Mouse (Mus musculus): ENCODE measurements around the gene Hnrnph3. TPM values are rescaled to one million over a fixed set of nuclear protein-coding genes. Genes with fewer than 3 reads are reported as not detected.

Hnrnph3 gene
- polyA plus RNA-seq, 1 experiment from 2014 or later: 55.8 TPM

DNA sequence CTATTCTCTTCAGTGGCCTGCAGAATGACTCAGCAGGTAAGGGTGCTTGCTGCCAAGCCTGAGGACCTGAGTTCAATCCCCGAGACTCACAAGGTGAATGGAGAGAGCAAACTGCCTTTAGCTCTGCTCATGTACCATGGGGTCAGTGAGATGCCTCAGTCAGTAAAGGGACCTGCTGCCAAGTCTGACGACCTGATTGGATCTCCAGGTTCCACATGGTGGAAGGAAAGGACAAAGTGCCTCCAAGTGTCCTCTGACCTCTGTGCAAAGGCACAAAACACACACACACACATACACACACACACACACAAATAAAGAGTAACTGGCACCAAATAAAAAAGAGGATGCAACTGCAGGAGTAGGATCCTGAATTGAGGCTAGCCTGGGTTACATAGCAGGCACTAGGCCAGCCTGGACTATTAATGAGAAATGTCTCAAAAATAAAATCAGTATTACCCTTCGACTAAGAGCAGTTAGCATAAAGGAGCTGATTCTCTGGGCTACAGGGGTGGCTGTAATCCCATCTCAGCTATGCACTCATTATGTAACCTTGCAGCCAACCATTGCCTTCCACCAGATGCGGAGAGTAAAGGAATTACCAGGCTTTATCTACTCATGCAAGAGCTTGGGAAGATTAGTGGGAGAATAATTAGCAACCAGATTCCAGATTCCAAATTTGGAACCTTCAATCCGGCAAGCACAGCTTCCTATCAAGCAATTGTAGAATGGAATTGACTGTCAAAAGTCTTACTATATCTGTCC is 16.0 kb upstream of the Hnrnph3 start:
- Histone ChIP-seq H3K36me3 (ENCODE audit: control insufficient read depth, insufficient read depth, low read length) (no peaks in the 10 kb centered on the region), H3K27ac (ENCODE audit: low read depth) (no peak overlapping the region), H3K4me3 (ENCODE audit: low read depth, low read length) (no peak overlapping the region), H3K4me2 (ENCODE audit: low read length) (no peak overlapping the region), H3K9ac (ENCODE audit: low read length) (no peak overlapping the region), H3K9me3 (ENCODE audit: control insufficient read depth, low read length) (no peaks in the 10 kb centered on the region), H3K4me1 (replicated peaks; ENCODE audit: control insufficient read depth, insufficient read depth, low read length) (no peaks in the 10 kb centered on the region), H3K27me3 (replicated peaks; ENCODE audit: control insufficient read depth, insufficient read depth, low read length) (no peaks in the 10 kb centered on the region)
- WGBS: 84% methylated on average over 5 of the region's 5 CpGs
- ATAC-seq (replicated peaks; ENCODE audit: low FRiP score, low TSS enrichment, low read depth): no peak
- DNase-seq (ENCODE audit: low spot score): no peak

- Histone ChIP-seq H3K27ac (ENCODE audit: low read depth) (no peak overlapping the region), H3K4me1 (replicated peaks; ENCODE audit: control insufficient read depth, insufficient read depth, low read length) (no peaks in the 10 kb centered on the region), H3K9ac (ENCODE audit: low read length) (no peak overlapping the region), H3K27me3 (replicated peaks; ENCODE audit: control insufficient read depth, insufficient read depth, low read length) (no peaks in the 10 kb centered on the region), H3K9me3 (ENCODE audit: control insufficient read depth, low read length) (no peaks in the 10 kb centered on the region), H3K4me3 (ENCODE audit: low read depth, low read length) (no peak overlapping the region), H3K36me3 (ENCODE audit: control insufficient read depth, insufficient read depth, low read length) (no peaks in the 10 kb centered on the region), H3K4me2 (ENCODE audit: low read length) (no peak overlapping the region)
- peak; percentile 56; the same call in 1 of the 2 replicates for ATAC-seq (replicated peaks; ENCODE audit: low FRiP score, low TSS enrichment, low read depth)
- DNase-seq (ENCODE audit: low spot score): no peak
- WGBS: 56% methylated on average over 14 of the region's 14 CpGs
Measured at GRCm38 (mm10) chr10:63038571-63039320, 14.7 kb upstream of the Hnrnph3 start.

DNA sequence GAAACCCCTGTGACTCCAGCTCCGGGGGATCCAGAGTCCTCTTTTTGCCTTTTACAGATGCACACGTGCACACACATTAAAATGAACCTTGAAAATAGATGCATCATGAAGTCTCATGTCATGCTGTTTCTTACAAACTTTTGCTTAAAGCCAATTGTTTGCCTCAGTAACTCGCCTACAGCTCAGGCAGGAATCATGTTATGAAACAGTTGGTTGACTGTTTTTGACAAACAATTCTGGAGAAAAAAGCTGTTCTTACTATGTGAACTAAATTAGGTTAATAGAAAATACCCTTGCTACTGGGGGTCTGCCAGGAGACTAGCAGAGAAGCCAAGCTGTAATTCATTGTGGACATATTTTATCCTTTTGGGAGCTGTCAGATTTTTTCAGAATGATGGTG is 8.9 kb upstream of the Hnrnph3 start:
- no peak for ATAC-seq (replicated peaks; ENCODE audit: low FRiP score, low TSS enrichment, low read depth)
- 69% methylated on average over 3 of the region's 3 CpGs for WGBS
- Histone ChIP-seq H3K27me3 (replicated peaks; ENCODE audit: control insufficient read depth, insufficient read depth, low read length) (no peaks in the 10 kb centered on the region), H3K27ac (ENCODE audit: low read depth) (no peak overlapping the region), H3K4me2 (ENCODE audit: low read length) (no peak overlapping the region), H3K36me3 (ENCODE audit: control insufficient read depth, insufficient read depth, low read length) (no peaks in the 10 kb centered on the region), H3K9ac (ENCODE audit: low read length) (no peak overlapping the region), H3K4me1 (replicated peaks; ENCODE audit: control insufficient read depth, insufficient read depth, low read length) (no peaks in the 10 kb centered on the region), H3K4me3 (ENCODE audit: low read depth, low read length) (no peak overlapping the region), H3K9me3 (ENCODE audit: control insufficient read depth, low read length) (no peaks in the 10 kb centered on the region)
- DNase-seq (ENCODE audit: low spot score): no peak

- 80% methylated on average over 3 of the region's 3 CpGs for WGBS
Measured at GRCm38 (mm10) chr10:63032267-63032666, 8.2 kb upstream of the Hnrnph3 start.

GRCm38 (mm10) chr10:63028396-63028795 is 4.4 kb upstream of the Hnrnph3 start:
- Histone ChIP-seq H3K27me3 (replicated peaks; ENCODE audit: control insufficient read depth, insufficient read depth, low read length) (no peaks in the 10 kb centered on the region), H3K27ac (ENCODE audit: low read depth) (no peak overlapping the region), H3K9me3 (ENCODE audit: control insufficient read depth, low read length) (no peaks in the 10 kb centered on the region), H3K4me2 (ENCODE audit: low read length) (no peak overlapping the region), H3K4me3 (ENCODE audit: low read depth, low read length) (no peak overlapping the region), H3K9ac (ENCODE audit: low read length) (no peak overlapping the region), H3K36me3 (ENCODE audit: control insufficient read depth, insufficient read depth, low read length) (no peaks in the 10 kb centered on the region), H3K4me1 (replicated peaks; ENCODE audit: control insufficient read depth, insufficient read depth, low read length) (peaks cover 8% of the 10 kb centered on the region; the same call in 1 of the 2 replicates)
- 83% methylated on average over 4 of the region's 4 CpGs for WGBS
- no peak for ATAC-seq (replicated peaks; ENCODE audit: low FRiP score, low TSS enrichment, low read depth)
- no peak for DNase-seq (ENCODE audit: low spot score)

More at GRCm38 (mm10) chr10:63032267-63032666, 8.2 kb upstream of the Hnrnph3 start:
- Histone ChIP-seq H3K9me3 (ENCODE audit: control insufficient read depth, low read length) (no peaks in the 10 kb centered on the region), H3K36me3 (ENCODE audit: control insufficient read depth, insufficient read depth, low read length) (no peaks in the 10 kb centered on the region), H3K9ac (ENCODE audit: low read length) (no peak overlapping the region), H3K27ac (ENCODE audit: low read depth) (no peak overlapping the region), H3K4me3 (ENCODE audit: low read depth, low read length) (no peak overlapping the region), H3K27me3 (replicated peaks; ENCODE audit: control insufficient read depth, insufficient read depth, low read length) (no peaks in the 10 kb centered on the region), H3K4me1 (replicated peaks; ENCODE audit: control insufficient read depth, insufficient read depth, low read length) (no peaks in the 10 kb centered on the region), H3K4me2 (ENCODE audit: low read length) (no peak overlapping the region)
- no peak for ATAC-seq (replicated peaks; ENCODE audit: low FRiP score, low TSS enrichment, low read depth)
- DNase-seq (ENCODE audit: low spot score): no peak

- Histone ChIP-seq H3K9ac (ENCODE audit: low read length) (no peak overlapping the region), H3K4me2 (ENCODE audit: low read length) (no peak overlapping the region), H3K27me3 (replicated peaks; ENCODE audit: control insufficient read depth, insufficient read depth, low read length) (no peaks in the 10 kb centered on the region), H3K4me1 (replicated peaks; ENCODE audit: control insufficient read depth, insufficient read depth, low read length) (peaks cover 8% of the 10 kb centered on the region; the same call in 1 of the 2 replicates), H3K36me3 (ENCODE audit: control insufficient read depth, insufficient read depth, low read length) (no peaks in the 10 kb centered on the region), H3K4me3 (ENCODE audit: low read depth, low read length) (no peak overlapping the region), H3K27ac (ENCODE audit: low read depth) (no peak overlapping the region), H3K9me3 (ENCODE audit: control insufficient read depth, low read length) (no peaks in the 10 kb centered on the region)
- WGBS: 91% methylated on average over 10 of the region's 10 CpGs
- no peak for DNase-seq (ENCODE audit: low spot score)
- ATAC-seq (replicated peaks; ENCODE audit: low FRiP score, low TSS enrichment, low read depth): no peak
Measured at GRCm38 (mm10) chr10:63027376-63028161, 3.6 kb upstream of the Hnrnph3 start.

- no peak for DNase-seq (ENCODE audit: low spot score)
- Histone ChIP-seq H3K9ac (ENCODE audit: low read length) (no peak overlapping the region), H3K27ac (ENCODE audit: low read depth) (no peak overlapping the region), H3K4me1 (replicated peaks; ENCODE audit: control insufficient read depth, insufficient read depth, low read length) (peaks cover 13% of the 10 kb centered on the region), H3K4me3 (ENCODE audit: low read depth, low read length) (no peak overlapping the region), H3K36me3 (ENCODE audit: control insufficient read depth, insufficient read depth, low read length) (no peaks in the 10 kb centered on the region), H3K27me3 (replicated peaks; ENCODE audit: control insufficient read depth, insufficient read depth, low read length) (no peaks in the 10 kb centered on the region), H3K4me2 (ENCODE audit: low read length) (no peak overlapping the region), H3K9me3 (ENCODE audit: control insufficient read depth, low read length) (no peaks in the 10 kb centered on the region)
- ATAC-seq (replicated peaks; ENCODE audit: low FRiP score, low TSS enrichment, low read depth): no peak
- WGBS: 88% methylated on average over 6 of the region's 6 CpGs
Measured at GRCm38 (mm10) chr10:63026795-63027160, 2.8 kb upstream of the Hnrnph3 start.

DNA sequence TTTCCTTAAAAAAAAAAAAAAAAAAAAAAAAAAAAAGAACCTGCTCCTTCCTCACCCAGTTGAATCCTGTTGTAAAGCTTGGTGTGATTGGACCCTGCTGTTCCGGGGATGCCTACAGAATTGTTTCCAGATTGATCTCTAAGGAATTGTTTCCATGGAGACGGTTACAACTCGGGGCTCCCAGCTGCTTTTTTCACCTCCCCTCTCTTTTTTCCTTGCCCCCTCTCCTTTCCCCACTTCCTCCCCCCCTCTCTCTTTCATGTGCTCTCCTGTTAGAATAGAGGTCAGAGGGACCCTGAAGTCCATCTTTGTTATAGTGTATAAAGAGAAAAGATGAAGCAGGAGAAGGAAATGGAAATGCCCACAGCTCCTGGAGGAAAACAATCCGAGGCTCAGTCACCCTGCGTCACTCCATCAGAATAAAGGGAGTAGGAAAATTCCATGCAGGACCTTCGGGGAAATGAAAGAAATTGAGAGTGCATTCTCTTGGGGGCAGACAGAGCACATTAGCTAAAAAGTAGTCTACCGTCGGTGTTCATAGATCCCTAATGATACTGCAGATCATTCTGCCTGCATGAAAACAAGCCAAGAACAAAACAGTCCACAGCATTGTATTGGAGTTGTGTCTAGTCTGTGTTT is 2.3 kb upstream of the Hnrnph3 start:
- Histone ChIP-seq H3K9me3 (ENCODE audit: control insufficient read depth, low read length) (no peaks in the 10 kb centered on the region), H3K9ac (ENCODE audit: low read length) (no peak overlapping the region), H3K4me2 (ENCODE audit: low read length) (no peak overlapping the region), H3K36me3 (ENCODE audit: control insufficient read depth, insufficient read depth, low read length) (no peaks in the 10 kb centered on the region), H3K4me1 (replicated peaks; ENCODE audit: control insufficient read depth, insufficient read depth, low read length) (peaks cover 18% of the 10 kb centered on the region), H3K27me3 (replicated peaks; ENCODE audit: control insufficient read depth, insufficient read depth, low read length) (no peaks in the 10 kb centered on the region), H3K27ac (ENCODE audit: low read depth) (no peak overlapping the region), H3K4me3 (ENCODE audit: low read depth, low read length) (no peak overlapping the region)
- WGBS: 52% methylated on average over 8 of the region's 8 CpGs
- DNase-seq (ENCODE audit: low spot score) (no peak), ATAC-seq (replicated peaks; ENCODE audit: low FRiP score, low TSS enrichment, low read depth) (no peak)
